Mouse (Mus musculus): ENCODE results near the gene Ppm1g. TPM values are rescaled to one million over a fixed set of nuclear protein-coding genes. Genes with fewer than 3 reads are reported as not detected.

The Ppm1g gene
- polyA plus RNA-seq, 1 experiment from 2014 or later = 125 TPM

- Histone ChIP-seq H3K4me2 (no peak overlapping the region), H3K27me3 (replicated peaks) (no peaks in the 10 kb centered on the region), H3K4me1 (no peaks in the 10 kb centered on the region), H3K36me3 (peaks cover 17% of the 10 kb centered on the region), H3K27ac (no peak overlapping the region), H3K9me3 (no peaks in the 10 kb centered on the region), H3K4me3 (replicated peaks) (no peak overlapping the region), H3K9ac (no peak overlapping the region)
- ATAC-seq (ENCODE audit: insufficient read depth, low FRiP score, low read depth) = no peak
- WGBS = 53% methylated on average over 4 of the region's 4 CpGs
Observed at GRCm38 (mm10) chr5:31183678-31184077, 36.8 kb downstream of the Ppm1g start.

GRCm38 (mm10) chr5:31181183-31181770, 39.2 kb downstream of the Ppm1g start:
- no peak for ATAC-seq (ENCODE audit: insufficient read depth, low FRiP score, low read depth)
- 0 out of 2 replicates have a peak, but pooled peaks cover 5% of the 10 kb centered on the region for H3K36me3 ChIP-seq
- H3K4me3 ChIP-seq (replicated peaks) = no peak overlapping the region
- no peak overlapping the region for H3K4me2 ChIP-seq
- no peaks in the 10 kb centered on the region for H3K27me3 ChIP-seq (replicated peaks)
- no peaks in the 10 kb centered on the region for H3K4me1 ChIP-seq
- H3K9ac ChIP-seq = no peak overlapping the region
- no peak overlapping the region for H3K27ac ChIP-seq
- no peaks in the 10 kb centered on the region for H3K9me3 ChIP-seq
- 89% methylated on average over 9 of the region's 9 CpGs for WGBS

- Histone ChIP-seq H3K9me3 (no peaks in the 10 kb centered on the region), H3K9ac (peak within 1 kb of the TSS; percentile 50), H3K4me2 (peak within 1 kb of the TSS; percentile 83), H3K4me3 (replicated peaks) (peak within 1 kb of the TSS; percentile 90), H3K36me3 (0 out of 2 replicates have a peak, but pooled peaks cover 5% of the 10 kb centered on the region), H3K27me3 (replicated peaks) (no peaks in the 10 kb centered on the region), H3K27ac (peak within 1 kb of the TSS; percentile 99), H3K4me1 (no peaks in the 10 kb centered on the region)
- under 1% methylated on average over 59 of the region's 59 CpGs for whole genome bisulfite sequencing
- ATAC-seq (ENCODE audit: insufficient read depth, low FRiP score, low read depth) = peak; percentile 98
Observed at GRCm38 (mm10) chr5:31179766-31180630, 40.5 kb downstream of the Ppm1g start, which contains the start of the genes Gm29609 and Gtf3c2. TSS of gene Gm29609 (minus strand) at chr5:31179911. TSS of gene Gtf3c2 (minus strand) at chr5:31180144.

GRCm38 (mm10) chr5:31179301-31179765, 41.2 kb downstream of the Ppm1g start:
- no peaks in the 10 kb centered on the region for H3K4me1 ChIP-seq
- peak overlapping the region; percentile 99 for H3K27ac ChIP-seq
- no peaks in the 10 kb centered on the region for H3K9me3 ChIP-seq
- WGBS = under 1% methylated on average over 25 of the region's 25 CpGs
- H3K4me3 ChIP-seq (replicated peaks) = peak overlapping the region; percentile 90
- H3K27me3 ChIP-seq (replicated peaks) = no peaks in the 10 kb centered on the region
- peak overlapping the region; percentile 83 for H3K4me2 ChIP-seq
- H3K9ac ChIP-seq = peak overlapping the region; percentile 50
- peak; percentile 45 for ATAC-seq (ENCODE audit: insufficient read depth, low FRiP score, low read depth)
- peaks cover 5% of the 10 kb centered on the region; the same call in 1 of the 2 replicates for H3K36me3 ChIP-seq

- H3K9ac ChIP-seq = no peak overlapping the region; the same call in 1 of the 2 replicates
- H3K36me3 ChIP-seq = peaks cover 78% of the 10 kb centered on the region
- ATAC-seq (ENCODE audit: insufficient read depth, low FRiP score, low read depth) = no peak
Observed at GRCm38 (mm10) chr5:31168630-31169029, 51.9 kb downstream of the Ppm1g start.

GRCm38 (mm10) chr5:31164878-31165277, 55.6 kb downstream of the Ppm1g start:
- WGBS = 82% methylated on average over 1 of the region's 1 CpGs
- Histone ChIP-seq H3K4me1 (no peaks in the 10 kb centered on the region), H3K9me3 (no peaks in the 10 kb centered on the region), H3K36me3 (peaks cover 73% of the 10 kb centered on the region), H3K27ac (no peak overlapping the region), H3K9ac (no peak overlapping the region), H3K27me3 (replicated peaks) (no peaks in the 10 kb centered on the region), H3K4me2 (no peak overlapping the region), H3K4me3 (replicated peaks) (no peak overlapping the region)
- no peak for ATAC-seq (ENCODE audit: insufficient read depth, low FRiP score, low read depth)

More at GRCm38 (mm10) chr5:31168630-31169029, 51.9 kb downstream of the Ppm1g start:
- no peak overlapping the region for H3K4me3 ChIP-seq (replicated peaks)
- no peaks in the 10 kb centered on the region for H3K27me3 ChIP-seq (replicated peaks)
- no peaks in the 10 kb centered on the region for H3K4me1 ChIP-seq
- no peaks in the 10 kb centered on the region for H3K9me3 ChIP-seq
- no peak overlapping the region for H3K27ac ChIP-seq
- no peak overlapping the region for H3K4me2 ChIP-seq
- WGBS = 95% methylated on average over 4 of the region's 4 CpGs

GRCm38 (mm10) chr5:31162462-31162861, 58.0 kb downstream of the Ppm1g start:
- no peak; the same call in 1 of the 2 replicates for ATAC-seq (ENCODE audit: insufficient read depth, low FRiP score, low read depth)
- no peak overlapping the region for H3K4me2 ChIP-seq
- no peak overlapping the region for H3K27ac ChIP-seq
- no peak overlapping the region for H3K9ac ChIP-seq
- no peaks in the 10 kb centered on the region for H3K9me3 ChIP-seq
- no peaks in the 10 kb centered on the region for H3K27me3 ChIP-seq (replicated peaks)
- no peak overlapping the region for H3K4me3 ChIP-seq (replicated peaks)
- H3K4me1 ChIP-seq = no peaks in the 10 kb centered on the region
- peaks cover 76% of the 10 kb centered on the region for H3K36me3 ChIP-seq

GRCm38 (mm10) chr5:31154152-31154553, 66.3 kb downstream of the Ppm1g start, which contains the start of gene Mpv17:
TSS of gene Mpv17 (minus strand) at chr5:31154251.
- peak within 1 kb of the TSS; percentile 73 for H3K9ac ChIP-seq
- peaks cover 27% of the 10 kb centered on the region; the same call in 1 of the 2 replicates for H3K36me3 ChIP-seq
- 1% methylated on average over 19 of the region's 19 CpGs for WGBS
- peak; percentile 92 for ATAC-seq (ENCODE audit: insufficient read depth, low FRiP score, low read depth)
- H3K4me3 ChIP-seq (replicated peaks) = peak within 1 kb of the TSS; percentile 67
- peak within 1 kb of the TSS; percentile 62 for H3K27ac ChIP-seq
- no peaks in the 10 kb centered on the region for H3K9me3 ChIP-seq
- no peaks in the 10 kb centered on the region for H3K27me3 ChIP-seq (replicated peaks)
- peaks cover 10% of the 10 kb centered on the region; the same call in 1 of the 2 replicates for H3K4me1 ChIP-seq
- peak within 1 kb of the TSS; percentile 87 for H3K4me2 ChIP-seq

GRCm38 (mm10) chr5:31153516-31154151, 66.9 kb downstream of the Ppm1g start:
- Histone ChIP-seq H3K27me3 (replicated peaks) (no peaks in the 10 kb centered on the region), H3K27ac (peak overlapping the region; percentile 62), H3K4me1 (peaks cover 10% of the 10 kb centered on the region; the same call in 1 of the 2 replicates), H3K4me3 (replicated peaks) (peak overlapping the region; percentile 67), H3K36me3 (peaks cover 22% of the 10 kb centered on the region; the same call in 1 of the 2 replicates), H3K9ac (peak overlapping the region; percentile 73; the same call in 1 of the 2 replicates), H3K9me3 (no peaks in the 10 kb centered on the region), H3K4me2 (peak overlapping the region; percentile 87)
- no peak for ATAC-seq (ENCODE audit: insufficient read depth, low FRiP score, low read depth)
- WGBS = 31% methylated on average over 6 of the region's 6 CpGs

Measured in stomach, embryonic 15.5 days (tissue).